Mouse (Mus musculus) small intestine, adult 10 weeks (tissue): Measurements from ENCODE around the gene Arsk. TPM values are rescaled to one million over a fixed set of nuclear protein-coding genes. Genes with fewer than 3 reads are reported as not detected.

ENCODE experiments used
- polyA plus RNA-seq: library from polyadenylated mRNA; stranded (reverse); fragments of 350-450 nt; fragmentation: Illumina TruSeq; extraction: RNeasy Lipid Tissue Mini Kit (QIAGEN cat#74804); gene quantifications from one replicate; pipeline ENCODE4 v1.2.3, GENCODE M21; 2014; ENCODE audit warnings: low replicate concordance

The Arsk gene
- polyA plus RNA-seq, result 21.8 TPM

GRCm38 (mm10) chr13:76098493-76099303 lies at the start of gene Arsk, which contains the start of gene Ttc37:
TSS of gene Arsk (minus strand) at chr13:76098660.
TSS of gene Ttc37 (plus strand) at chr13:76098734.

GRCm38 (mm10) chr13:76056896-76057266 lies 41.6 kb downstream of the Arsk start, which contains the start of gene Gpr150:
TSS of gene Gpr150 (minus strand) at chr13:76056996.

GRCm38 (mm10) chr13:76017974-76018843 lies 80.3 kb downstream of the Arsk start, which contains the start of gene Rfesd:
TSS of gene Rfesd (minus strand) at chr13:76018719.

Other genes with a start within 250 kb of the Arsk start
- gene Rhobtb3, start 154.7 kb downstream of the Arsk start, polyA plus RNA-seq, result 71.4 TPM
- gene Spata9, start 131.5 kb downstream of the Arsk start, polyA plus RNA-seq, result not detected
- gene Rfesd, start 79.9 kb downstream of the Arsk start, polyA plus RNA-seq, result 104 TPM
- gene Gpr150, start 41.7 kb downstream of the Arsk start, polyA plus RNA-seq, result not detected
- gene Ttc37, start 74 bp upstream of the Arsk start, polyA plus RNA-seq, result 16.9 TPM
- not detected for gene Fam81b, start 206.4 kb upstream of the Arsk start, polyA plus RNA-seq